Mouse (Mus musculus) heart, postnatal 0 days (tissue): Measurements from ENCODE around the gene Cpt2. TPM values are rescaled to one million over a fixed set of nuclear protein-coding genes. Genes with fewer than 3 reads are reported as not detected.
A peak's percentile ranks its signal among the peaks of the same experiment; 100 is the strongest.

ENCODE experiments used
- ATAC-seq: fragments of 200-750 bp; cut with Nextera tagmentation; 2 replicates; pipeline ENCODE4 v1.8.0; 2017; ENCODE audit warnings: low read depth, moderate number of reproducible peaks, moderate library complexity; ENCODE audit not compliant: insufficient read depth
- DNase-seq: peaks from one replicate; pipeline ENCODE4 v3.0.0-alpha.2; 2016; ENCODE audit warnings: low spot score
- H3K27ac ChIP-seq: fragments of 300-500 bp; sonication (generic); 2 replicates; pipeline ENCODE4 v1.5.1; 2014; ENCODE audit warnings: low read depth, mild to moderate bottlenecking
- H3K27me3 ChIP-seq: fragments of 300-500 bp; sonication (generic); 2 replicates; pipeline ENCODE4 v1.6.1; 2014; ENCODE audit warnings: low read length, mixed read lengths; ENCODE audit not compliant: control insufficient read depth, insufficient read depth
- H3K36me3 ChIP-seq: fragments of 300-500 bp; sonication (generic); replicated peaks from 2 replicates; pipeline ENCODE4 v1.6.1; 2014; ENCODE audit warnings: low read length, mixed read lengths; ENCODE audit not compliant: control insufficient read depth, insufficient read depth
- H3K4me1 ChIP-seq: fragments of 300-500 bp; sonication (generic); 2 replicates; pipeline ENCODE4 v1.6.1; 2014; ENCODE audit warnings: antibody characterized with exemption; ENCODE audit not compliant: control insufficient read depth, insufficient read depth
- H3K4me2 ChIP-seq: fragments of 300-500 bp; sonication (generic); 2 replicates; pipeline ENCODE4 v1.6.1; 2014; ENCODE audit warnings: low read depth, mild to moderate bottlenecking, low read length, moderate library complexity
- H3K4me3 ChIP-seq: fragments of 300-500 bp; sonication (generic); 2 replicates; pipeline ENCODE4 v1.5.1; 2014; ENCODE audit warnings: low read depth, low read length
- H3K9ac ChIP-seq: fragments of 300-500 bp; sonication (generic); replicated peaks from 2 replicates; pipeline ENCODE4 v1.6.1; 2014; ENCODE audit warnings: low read depth, low read length, mixed read lengths
- H3K9me3 ChIP-seq: fragments of 300-500 bp; sonication (generic); replicated peaks from 2 replicates; pipeline ENCODE4 v1.6.1; 2016; ENCODE audit warnings: low read length; ENCODE audit not compliant: control insufficient read depth
- CTCF ChIP-seq: IDR thresholded peaks from 2 replicates; pipeline ENCODE4 v1.5.1; 2016; ENCODE audit warnings: antibody characterized with exemption, control low read depth, low read depth
- EP300 ChIP-seq: IDR thresholded peaks from 2 replicates; pipeline ENCODE4 v1.6.1; 2016; ENCODE audit warnings: antibody characterized with exemption, low read depth
- WGBS: fragments of 180-500 bp; shearing (Covaris S2); extraction: QIAGEN DNeasy Blood & Tissue Kit; methylation state at CpG from one replicate; pipeline ENCODE4 v1.1.7; 2014; 5-methylcytosine and 5-hydroxymethylcytosine counted together
- polyA plus RNA-seq: library from polyadenylated mRNA; unstranded; fragments of >200 nt; fragmentation: Nextera tagmentation; extraction: Ambion mirVana; gene quantifications from 2 replicates; pipeline ENCODE4 v1.2.1, GENCODE M21; 2015
- total RNA-seq: library from RNA; depleted of rRNA; stranded (reverse); fragments of >200 nt; gene quantifications from 2 replicates; pipeline ENCODE4 v1.2.3, GENCODE M21; 2014; ENCODE audit warnings: low replicate concordance

Cpt2 gene
- total and polyA plus RNA-seq, 2 experiments from 2014 or later, result 159 to 160 TPM

DNA sequence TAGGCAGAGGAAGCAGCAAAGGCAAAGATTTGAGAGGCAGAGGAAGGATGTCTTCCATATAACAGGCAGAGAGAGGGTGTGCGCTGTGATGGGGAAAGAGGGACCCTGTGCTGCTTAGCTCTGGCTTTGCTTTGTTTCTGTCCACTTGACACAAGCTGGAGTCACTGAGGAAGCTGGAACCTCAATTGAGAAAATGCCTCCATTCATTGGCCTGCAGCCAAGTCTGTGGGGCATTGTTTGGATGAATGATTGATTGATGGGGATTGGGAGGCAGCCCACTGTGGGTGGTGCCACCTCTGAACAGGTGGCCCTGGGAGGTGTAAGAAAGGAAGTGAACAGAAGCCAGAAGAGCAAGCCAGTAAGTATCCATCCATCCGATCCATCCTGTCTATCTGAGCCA is 39.4 kb upstream of the Cpt2 start:
- TF ChIP-seq EP300 (no peak), CTCF (no peak)
- Histone ChIP-seq H3K36me3 (no peaks in the 10 kb centered on the region), H3K4me3 (no peak overlapping the region), H3K9ac (no peak overlapping the region), H3K4me2 (no peak overlapping the region), H3K9me3 (no peaks in the 10 kb centered on the region), H3K27ac (peak overlapping the region; percentile 86), H3K4me1 (peaks cover 13% of the 10 kb centered on the region), H3K27me3 (no peaks in the 10 kb centered on the region)
- ATAC-seq (no peak), DNase-seq (no peak)
- 71% methylated on average over 2 of the region's 2 CpGs for WGBS

DNA sequence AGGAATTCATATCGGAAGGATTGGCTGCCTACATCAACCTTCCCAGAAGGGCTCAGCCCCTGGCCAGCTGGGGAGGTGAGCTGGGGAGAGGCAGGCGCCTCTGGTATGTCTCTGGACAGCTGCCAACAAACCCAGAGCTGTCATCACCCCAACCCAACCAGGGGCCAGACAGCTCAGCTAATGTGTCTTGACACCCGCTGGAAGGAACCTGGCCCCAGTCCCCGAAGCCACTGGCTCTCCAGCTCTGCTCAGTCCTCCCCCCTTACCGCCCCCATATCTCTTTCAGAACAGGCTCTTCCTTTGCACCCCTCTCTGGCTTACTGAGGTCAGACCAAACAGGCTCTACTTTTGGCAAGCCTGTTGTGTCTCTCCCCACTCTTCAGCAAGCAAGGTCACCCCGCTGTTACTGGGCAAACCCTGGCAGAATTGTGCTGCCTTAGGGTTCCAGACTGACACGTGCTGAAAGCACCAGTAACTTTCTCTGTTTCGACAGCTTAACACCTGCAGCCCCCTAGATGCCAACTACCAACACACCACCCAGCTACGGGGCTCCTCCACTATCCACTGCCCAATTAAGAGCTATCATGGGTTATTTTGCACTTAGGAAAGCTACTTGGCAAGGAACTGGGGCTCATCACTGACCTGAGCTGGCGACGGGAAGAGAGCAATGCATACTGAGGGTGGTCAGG is 38.8 kb upstream of the Cpt2 start:
- Histone ChIP-seq H3K4me3 (no peak overlapping the region), H3K9me3 (no peaks in the 10 kb centered on the region), H3K4me1 (peaks cover 13% of the 10 kb centered on the region), H3K27me3 (no peaks in the 10 kb centered on the region), H3K27ac (peak overlapping the region; percentile 86), H3K36me3 (no peaks in the 10 kb centered on the region), H3K4me2 (no peak overlapping the region), H3K9ac (no peak overlapping the region)
- WGBS, result 9% methylated on average over 11 of the region's 11 CpGs
- ATAC-seq (peak; percentile 97), DNase-seq (peak; percentile 95)
- TF ChIP-seq EP300, result peak; percentile 96; the same call in 1 of the 2 replicates
- peak; percentile 9; the same call in 1 of the 2 replicates for TF ChIP-seq CTCF

DNA sequence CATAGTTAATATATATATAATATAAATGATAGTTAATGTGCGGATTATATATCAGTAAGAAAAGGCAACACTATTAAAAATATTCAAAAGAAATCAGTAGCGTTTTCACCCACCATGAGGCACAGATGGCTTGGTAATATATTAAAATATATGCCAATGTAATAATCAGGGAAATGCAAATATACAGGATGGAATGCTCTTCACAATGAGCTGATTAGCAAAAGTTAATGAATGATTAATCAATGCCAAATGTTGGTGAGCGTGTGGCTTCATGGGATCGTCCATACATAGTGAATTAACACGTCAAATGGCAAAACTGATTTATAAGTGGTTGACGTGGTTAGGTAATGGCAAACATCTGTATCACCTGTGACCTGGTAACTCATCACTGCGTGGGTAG is 35.1 kb upstream of the Cpt2 start:
- no peak overlapping the region for H3K4me3 ChIP-seq
- TF ChIP-seq CTCF, result no peak
- TF ChIP-seq EP300, result no peak
- DNase-seq, result no peak
- H3K27ac ChIP-seq, result no peak overlapping the region
- H3K36me3 ChIP-seq, result no peaks in the 10 kb centered on the region
- H3K27me3 ChIP-seq, result no peaks in the 10 kb centered on the region
- no peak for ATAC-seq
- H3K9me3 ChIP-seq, result no peaks in the 10 kb centered on the region
- 92% methylated on average over 7 of the region's 7 CpGs for WGBS
- no peak overlapping the region for H3K9ac ChIP-seq
- H3K4me1 ChIP-seq, result peaks cover 13% of the 10 kb centered on the region
- no peak overlapping the region for H3K4me2 ChIP-seq

DNA sequence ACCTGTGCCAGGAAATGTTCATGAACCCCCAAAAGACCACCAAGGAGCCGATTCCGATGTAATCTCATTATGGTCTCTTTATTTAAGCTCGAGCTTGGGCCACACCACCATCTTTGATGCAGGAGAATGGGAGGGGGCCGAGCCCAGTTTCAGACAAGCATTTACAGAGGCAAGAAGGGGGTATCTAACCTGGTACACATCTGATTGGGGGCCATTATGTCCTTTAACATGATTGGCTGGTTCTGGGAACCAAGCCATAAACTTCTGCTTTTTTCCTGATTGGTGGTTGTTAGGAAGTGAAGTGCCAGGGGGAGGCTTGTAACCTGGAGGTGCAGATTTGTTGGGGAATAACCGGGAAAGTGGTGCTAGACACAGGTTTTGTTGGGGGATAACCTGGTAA is 32.3 kb upstream of the Cpt2 start:
- no peak for DNase-seq
- Histone ChIP-seq H3K4me3 (no peak overlapping the region), H3K9me3 (no peaks in the 10 kb centered on the region), H3K27ac (no peak overlapping the region), H3K27me3 (no peaks in the 10 kb centered on the region), H3K36me3 (no peaks in the 10 kb centered on the region), H3K9ac (no peak overlapping the region), H3K4me2 (no peak overlapping the region), H3K4me1 (no peaks in the 10 kb centered on the region)
- ATAC-seq, result no peak
- WGBS, result 76% methylated on average over 5 of the region's 5 CpGs
- no peak for TF ChIP-seq EP300
- TF ChIP-seq CTCF, result no peak

DNA sequence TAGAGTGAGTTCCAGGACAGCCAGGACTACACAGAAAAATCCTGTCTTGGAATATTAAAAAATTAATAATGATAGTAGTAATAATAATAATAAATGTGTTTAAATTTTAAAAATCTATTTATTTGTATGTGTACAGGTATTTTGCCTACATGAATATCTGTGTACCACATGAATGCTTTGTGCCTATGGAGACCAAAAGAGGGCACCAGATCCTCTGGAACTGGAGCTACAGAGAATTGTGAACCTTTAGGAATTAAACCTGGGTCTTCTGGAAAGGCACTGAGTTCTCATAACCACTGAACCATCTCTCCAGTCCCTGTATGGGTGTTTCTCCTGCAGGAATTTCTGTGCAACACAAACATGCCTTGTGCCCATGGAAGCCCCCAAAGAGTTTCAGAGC is 29.4 kb upstream of the Cpt2 start:
- no peaks in the 10 kb centered on the region for H3K9me3 ChIP-seq
- H3K27me3 ChIP-seq, result no peaks in the 10 kb centered on the region
- H3K4me1 ChIP-seq, result 0 out of 2 replicates have a peak, but pooled peaks cover under 1% of the 10 kb centered on the region
- TF ChIP-seq EP300 (no peak), CTCF (peak; percentile 46)
- DNase-seq, result peak; percentile 28
- no peak overlapping the region for H3K27ac ChIP-seq
- H3K9ac ChIP-seq, result no peak overlapping the region
- no peak overlapping the region for H3K4me2 ChIP-seq
- no peak for ATAC-seq
- H3K4me3 ChIP-seq, result no peak overlapping the region
- no peaks in the 10 kb centered on the region for H3K36me3 ChIP-seq

DNA sequence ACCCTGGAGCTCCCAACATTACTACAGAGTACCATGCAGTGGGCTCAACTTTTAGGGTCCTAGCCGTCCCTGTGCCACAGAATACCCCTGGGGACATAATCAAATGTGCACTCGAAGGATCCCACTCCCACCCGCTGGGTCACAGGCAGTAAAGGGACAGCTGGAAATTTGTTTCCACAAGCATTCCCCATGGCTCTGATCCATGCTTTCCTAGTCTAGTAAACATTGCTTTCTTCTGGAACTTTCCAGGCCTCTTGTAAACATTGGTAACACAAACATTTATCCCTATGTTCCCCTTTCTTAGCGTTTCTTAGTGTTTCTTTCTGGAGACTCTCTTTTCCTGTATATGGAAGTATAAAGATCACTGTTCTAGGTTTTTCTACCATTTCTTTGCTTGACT is 26.5 kb upstream of the Cpt2 start:
- WGBS, result 84% methylated on average over 4 of the region's 4 CpGs

More for the DNA sequence above, 26.5 kb upstream of the Cpt2 start:
- TF ChIP-seq EP300 (no peak), CTCF (no peak)
- Histone ChIP-seq H3K27ac (no peak overlapping the region), H3K4me3 (no peak overlapping the region), H3K27me3 (no peaks in the 10 kb centered on the region), H3K4me2 (no peak overlapping the region), H3K9me3 (no peaks in the 10 kb centered on the region), H3K4me1 (peaks cover 5% of the 10 kb centered on the region; the same call in 1 of the 2 replicates), H3K9ac (no peak overlapping the region), H3K36me3 (no peaks in the 10 kb centered on the region)
- no peak for ATAC-seq
- DNase-seq, result no peak
